Mouse (Mus musculus): ENCODE data around the gene Nrxn3.

Nrxn3 gene

GRCm38 (mm10) chr12:89699469-89699868 lies 976.8 kb downstream of the Nrxn3 start:
- no peak for DNase-seq (ENCODE audit: low read depth, low spot score)

- no peak for DNase-seq (ENCODE audit: low read depth, low spot score)
These were observed 978.3 kb downstream of the Nrxn3 start for GRCm38 (mm10) chr12:89700937-89701458.

GRCm38 (mm10) chr12:89702931-89703330 lies 980.3 kb downstream of the Nrxn3 start:
- DNase-seq (ENCODE audit: low read depth, low spot score), result no peak

GRCm38 (mm10) chr12:89707913-89708312 lies 985.2 kb downstream of the Nrxn3 start:
- no peak for DNase-seq (ENCODE audit: low read depth, low spot score)

GRCm38 (mm10) chr12:89710459-89710858 lies 987.8 kb downstream of the Nrxn3 start:
- DNase-seq (ENCODE audit: low read depth, low spot score), result no peak

GRCm38 (mm10) chr12:89711791-89712190 lies 989.1 kb downstream of the Nrxn3 start:
- no peak for DNase-seq (ENCODE audit: low read depth, low spot score)

- no peak for DNase-seq (ENCODE audit: low read depth, low spot score)
These were observed 996.8 kb downstream of the Nrxn3 start for GRCm38 (mm10) chr12:89719194-89720080.

- DNase-seq (ENCODE audit: low read depth, low spot score), result no peak
These were observed 998.3 kb downstream of the Nrxn3 start for GRCm38 (mm10) chr12:89720945-89721344.

GRCm38 (mm10) chr12:89722462-89722861 lies 999.8 kb downstream of the Nrxn3 start:
- no peak for DNase-seq (ENCODE audit: low read depth, low spot score)

- DNase-seq (ENCODE audit: low read depth, low spot score), result no peak
These were observed 1001.4 kb downstream of the Nrxn3 start for GRCm38 (mm10) chr12:89724048-89724447.

- no peak for DNase-seq (ENCODE audit: low read depth, low spot score)
These were observed 1019.6 kb downstream of the Nrxn3 start for GRCm38 (mm10) chr12:89742326-89742725.

- no peak for DNase-seq (ENCODE audit: low read depth, low spot score)
These were observed 1020.1 kb downstream of the Nrxn3 start for GRCm38 (mm10) chr12:89742796-89743195.

GRCm38 (mm10) chr12:89764191-89765082 lies 1041.8 kb downstream of the Nrxn3 start:
- DNase-seq (ENCODE audit: low read depth, low spot score), result peak; percentile 9

GRCm38 (mm10) chr12:89765179-89765578 lies 1042.5 kb downstream of the Nrxn3 start:
- DNase-seq (ENCODE audit: low read depth, low spot score), result no peak

GRCm38 (mm10) chr12:89788794-89789193 lies 1066.1 kb downstream of the Nrxn3 start:
- DNase-seq (ENCODE audit: low read depth, low spot score), result no peak

GRCm38 (mm10) chr12:89789981-89790380 lies 1067.3 kb downstream of the Nrxn3 start:
- DNase-seq (ENCODE audit: low read depth, low spot score), result no peak

GRCm38 (mm10) chr12:89791829-89792228 lies 1069.2 kb downstream of the Nrxn3 start:
- DNase-seq (ENCODE audit: low read depth, low spot score), result no peak

GRCm38 (mm10) chr12:89794741-89795140 lies 1072.1 kb downstream of the Nrxn3 start:
- no peak for DNase-seq (ENCODE audit: low read depth, low spot score)

GRCm38 (mm10) chr12:89808217-89808616 lies 1085.5 kb downstream of the Nrxn3 start:
- peak; percentile 44 for DNase-seq (ENCODE audit: low read depth, low spot score)

- no peak for DNase-seq (ENCODE audit: low read depth, low spot score)
These were observed 1087.5 kb downstream of the Nrxn3 start for GRCm38 (mm10) chr12:89810146-89810545.

GRCm38 (mm10) chr12:89811815-89812549 lies 1089.3 kb downstream of the Nrxn3 start:
- DNase-seq (ENCODE audit: low read depth, low spot score), result peak; percentile 95
